Mouse (Mus musculus) bone marrow, adult 2 months (tissue): ENCODE results near the gene Gm26992.

Source experiments
- CTCF ChIP-seq: fragments of 200-500 bp; IDR thresholded peaks from 2 replicates; pipeline ENCODE4 v1.5.1; 2011; ENCODE audit warnings: low read length, control low read depth; ENCODE audit not compliant: control insufficient read depth, insufficient read depth
- POLR2A ChIP-seq: fragments of 200-500 bp; IDR thresholded peaks from 2 replicates; pipeline ENCODE4 v1.6.1; 2011; ENCODE audit warnings: low read depth, mild to moderate bottlenecking, control low read depth, low read length, borderline replicate concordance; ENCODE audit not compliant: control insufficient read depth

- no peak for TF ChIP-seq CTCF
- no peak for TF ChIP-seq POLR2A
Observed at GRCm38 (mm10) chrX:103393841-103394240, 28.0 kb upstream of the Gm26992 start.
